Mouse (Mus musculus) urinary bladder, postnatal 10 days (tissue): ENCODE results near the gene Gmpr2.

ENCODE experiments used
- DNase-seq: peaks from one replicate; pipeline ENCODE4 v3.0.0; 2022; ENCODE audit warnings: low spot score

Gene Gmpr2

GRCm38 (mm10) chr14:55726261-55726660 lies 54.5 kb downstream of the Gmpr2 start:
- DNase-seq: no peak

GRCm38 (mm10) chr14:55727889-55728685 lies 56.3 kb downstream of the Gmpr2 start:
- DNase-seq: no peak
